Mouse (Mus musculus) macrophage (primary cell): ENCODE results near the gene Phldb2. TPM values are rescaled to one million over a fixed set of nuclear protein-coding genes. Genes with fewer than 3 reads are reported as not detected.

Experiments used
- H3K27ac ChIP-seq: fragments of 350-480 bp; formaldehyde crosslinking; 2 replicates; pipeline ENCODE4 v1.9.0; 2021
- H3K36me3 ChIP-seq: fragments of 350-480 bp; formaldehyde crosslinking; 2 replicates; pipeline ENCODE4 v1.9.0; 2021; ENCODE audit errors: inconsistent target
- H3K4me3 ChIP-seq: fragments of 350-480 bp; formaldehyde crosslinking; 2 replicates; pipeline ENCODE4 v1.9.0; 2021; ENCODE audit errors: inconsistent target
- H3K79me2 ChIP-seq: fragments of 350-480 bp; formaldehyde crosslinking; 2 replicates; pipeline ENCODE4 v1.9.0; 2021; ENCODE audit errors: inconsistent target
- WGBS: methylation state at CpG from one replicate; pipeline ENCODE4 v1.1.7; 2026; ENCODE audit warnings: inconsistent platforms; ENCODE audit not compliant: missing documents; 5-methylcytosine and 5-hydroxymethylcytosine counted together
- polyA plus RNA-seq: library from polyadenylated mRNA; stranded (reverse); fragments of 250-400 nt; gene quantifications from 3 replicates; pipeline ENCODE4 v1.2.4, GENCODE M21; 2018; ENCODE audit warnings: inconsistent platforms

The Phldb2 gene
- polyA plus RNA-seq, 1 experiment from 2014 or later = 0.04 TPM

DNA sequence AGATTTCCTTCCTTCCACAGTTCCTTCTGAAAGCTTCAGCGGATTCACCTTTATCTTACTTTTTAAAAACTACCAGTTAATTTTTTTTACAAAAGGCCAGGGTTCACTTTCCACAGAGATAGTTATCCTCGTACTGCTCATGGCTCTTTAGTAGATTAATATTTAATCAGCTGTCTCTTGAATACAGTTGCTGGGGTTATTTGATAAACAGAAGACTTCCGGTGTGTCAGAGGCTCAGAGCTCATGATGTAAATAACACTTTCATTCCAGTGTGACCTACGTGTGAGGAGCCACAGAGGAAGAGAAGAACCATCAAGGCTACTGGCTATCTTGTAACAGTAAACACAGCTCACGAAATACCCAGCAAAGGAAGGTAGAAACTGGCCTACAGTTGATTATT is 13.2 kb upstream of the Phldb2 start:
- Histone ChIP-seq H3K27ac (no peak overlapping the region), H3K79me2 (no peaks in the 10 kb centered on the region), H3K36me3 (no peaks in the 10 kb centered on the region), H3K4me3 (no peak overlapping the region)
- 92% methylated on average over 5 of the region's 5 CpGs for WGBS

GRCm38 (mm10) chr16:45964777-45965176 is 11.4 kb upstream of the Phldb2 start:
- H3K36me3 ChIP-seq = no peaks in the 10 kb centered on the region
- H3K27ac ChIP-seq = no peak overlapping the region
- WGBS = 94% methylated on average over 6 of the region's 6 CpGs
- H3K4me3 ChIP-seq = no peak overlapping the region
- H3K79me2 ChIP-seq = no peaks in the 10 kb centered on the region

GRCm38 (mm10) chr16:45963837-45964236 is 10.4 kb upstream of the Phldb2 start:
- H3K79me2 ChIP-seq = no peaks in the 10 kb centered on the region
- H3K4me3 ChIP-seq = no peak overlapping the region
- H3K27ac ChIP-seq = no peak overlapping the region
- H3K36me3 ChIP-seq = no peaks in the 10 kb centered on the region
- WGBS = 92% methylated on average over 8 of the region's 8 CpGs

DNA sequence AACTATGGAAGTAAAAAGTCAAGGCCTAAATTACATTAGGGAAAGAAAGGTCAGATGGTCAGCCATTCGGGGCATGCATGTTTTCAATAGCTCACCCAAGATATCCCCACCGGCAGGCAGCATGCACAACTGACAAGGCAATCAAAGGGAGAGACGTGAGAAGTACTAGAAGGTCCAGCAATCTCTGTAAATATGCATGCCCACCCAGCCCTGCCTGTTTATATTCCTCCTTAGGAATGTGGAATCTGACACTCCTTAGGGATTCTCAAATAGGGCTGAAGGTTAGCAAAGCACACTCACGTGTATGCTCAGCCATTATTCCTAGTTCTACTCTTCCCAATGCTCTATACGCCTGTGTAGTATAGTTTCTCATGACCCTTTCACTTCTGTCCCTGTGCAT is 9.7 kb upstream of the Phldb2 start:
- Histone ChIP-seq H3K4me3 (no peak overlapping the region), H3K27ac (no peak overlapping the region), H3K36me3 (no peaks in the 10 kb centered on the region), H3K79me2 (no peaks in the 10 kb centered on the region)
- WGBS = 92% methylated on average over 5 of the region's 5 CpGs

- WGBS = 81% methylated on average over 3 of the region's 3 CpGs
- H3K79me2 ChIP-seq = no peaks in the 10 kb centered on the region
- no peaks in the 10 kb centered on the region for H3K36me3 ChIP-seq
- no peak overlapping the region for H3K27ac ChIP-seq
- no peak overlapping the region for H3K4me3 ChIP-seq
Observed at GRCm38 (mm10) chr16:45960978-45961377, 7.6 kb upstream of the Phldb2 start.

DNA sequence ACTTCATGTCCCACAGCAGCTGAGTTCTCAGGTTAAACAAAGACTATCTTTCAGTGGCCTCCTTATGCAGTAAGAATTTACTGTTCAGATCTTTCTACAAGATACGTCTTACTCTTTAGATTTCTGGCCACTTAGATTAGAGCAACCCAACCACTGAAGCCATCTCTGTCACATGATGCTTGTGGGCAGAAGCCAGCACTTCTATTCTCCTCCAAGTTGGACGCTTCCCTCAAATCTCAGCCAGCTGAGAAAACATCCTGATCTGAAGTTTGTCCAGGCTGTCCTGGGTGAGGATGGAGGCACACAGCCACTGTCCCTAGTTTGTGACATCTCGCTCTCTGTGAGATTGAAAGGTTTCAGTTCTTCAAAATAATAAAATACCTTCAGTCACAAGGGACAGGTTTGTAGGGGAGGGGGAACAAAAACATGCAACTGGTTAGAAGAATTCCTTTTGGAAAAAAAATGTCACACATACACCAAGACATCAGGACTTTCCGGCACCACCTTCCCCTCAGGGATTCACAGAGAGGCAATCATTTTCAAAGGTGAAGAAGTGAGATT is 3.1 kb upstream of the Phldb2 start:
- no peaks in the 10 kb centered on the region for H3K36me3 ChIP-seq
- no peak overlapping the region for H3K27ac ChIP-seq
- WGBS = 86% methylated on average over 4 of the region's 4 CpGs
- H3K79me2 ChIP-seq = no peaks in the 10 kb centered on the region
- H3K4me3 ChIP-seq = no peak overlapping the region

GRCm38 (mm10) chr16:45952501-45952900 is 897 bp downstream of the Phldb2 start:
- Histone ChIP-seq H3K4me3 (no peak overlapping the region), H3K27ac (no peak overlapping the region), H3K79me2 (no peaks in the 10 kb centered on the region), H3K36me3 (no peaks in the 10 kb centered on the region)
- 50% methylated on average over 5 of the region's 5 CpGs for WGBS

DNA sequence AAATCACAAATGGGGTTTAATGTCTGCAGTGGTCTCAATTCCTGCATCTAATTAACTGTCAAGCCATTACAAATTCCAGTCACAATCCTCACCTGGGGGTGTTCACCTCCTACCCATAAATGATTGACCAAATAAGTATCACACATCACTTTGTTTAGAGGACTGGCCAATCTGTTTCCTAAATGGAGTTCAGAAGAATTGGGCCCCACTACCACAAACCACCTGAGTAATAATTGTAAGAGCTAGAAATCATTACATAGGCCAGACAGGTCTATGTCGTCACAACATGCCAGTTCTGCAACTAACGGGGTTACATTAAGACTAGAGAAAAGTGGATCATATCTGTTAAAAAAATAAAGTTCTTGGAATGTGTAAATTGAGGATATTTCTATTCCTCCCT is 1.4 kb downstream of the Phldb2 start:
- Histone ChIP-seq H3K79me2 (no peaks in the 10 kb centered on the region), H3K4me3 (no peak overlapping the region), H3K27ac (no peak overlapping the region), H3K36me3 (no peaks in the 10 kb centered on the region)
- 42% methylated on average over 2 of the region's 2 CpGs for WGBS

DNA sequence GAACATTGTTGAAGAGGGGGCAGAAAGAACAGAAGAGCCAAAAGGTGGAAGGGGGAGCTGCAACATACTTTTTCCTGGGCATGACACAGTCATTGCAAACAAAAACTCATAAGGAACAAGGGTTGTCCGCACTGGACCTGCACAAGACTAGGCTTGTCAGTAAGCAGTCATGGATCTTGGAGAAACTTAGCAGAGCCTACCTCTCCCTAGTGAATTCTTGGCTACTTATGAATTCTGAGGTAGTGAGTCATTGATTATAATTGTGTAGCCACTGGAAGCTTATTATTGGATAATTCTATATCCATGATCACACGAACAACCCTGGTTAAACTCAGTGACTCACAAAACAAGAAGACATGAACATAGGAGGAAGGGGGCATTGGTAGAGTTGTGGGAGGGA is 7.1 kb downstream of the Phldb2 start:
- Histone ChIP-seq H3K36me3 (no peaks in the 10 kb centered on the region), H3K4me3 (no peak overlapping the region), H3K79me2 (no peaks in the 10 kb centered on the region), H3K27ac (no peak overlapping the region)
- WGBS = 83% methylated on average over 2 of the region's 2 CpGs

DNA sequence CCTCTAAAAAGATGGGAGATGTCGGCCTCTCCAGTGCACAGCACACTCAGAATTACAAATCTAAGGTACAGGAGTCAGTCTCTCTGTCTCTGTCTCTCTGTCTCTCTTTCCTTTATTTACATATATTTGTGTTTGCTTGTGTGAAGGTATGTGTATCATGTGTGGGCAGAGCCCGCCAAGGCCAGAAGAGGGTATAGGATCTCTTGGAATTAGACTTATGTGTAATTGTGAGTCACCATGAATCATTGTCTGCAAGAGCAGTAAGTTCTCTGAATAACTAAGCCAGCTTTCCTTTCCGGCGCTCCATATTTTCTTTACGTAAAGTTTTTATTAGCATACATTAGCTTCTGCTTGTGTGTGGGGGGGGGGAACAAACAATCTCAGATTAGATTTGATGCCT is 7.7 kb downstream of the Phldb2 start:
- no peak overlapping the region for H3K4me3 ChIP-seq
- H3K36me3 ChIP-seq = no peaks in the 10 kb centered on the region
- no peaks in the 10 kb centered on the region for H3K79me2 ChIP-seq
- H3K27ac ChIP-seq = no peak overlapping the region
- WGBS = 98% methylated on average over 5 of the region's 5 CpGs

- Histone ChIP-seq H3K36me3 (no peaks in the 10 kb centered on the region), H3K79me2 (no peaks in the 10 kb centered on the region), H3K27ac (no peak overlapping the region), H3K4me3 (no peak overlapping the region)
- WGBS = 91% methylated on average over 11 of the region's 11 CpGs
Observed at GRCm38 (mm10) chr16:45945174-45945631, 8.2 kb downstream of the Phldb2 start.

DNA sequence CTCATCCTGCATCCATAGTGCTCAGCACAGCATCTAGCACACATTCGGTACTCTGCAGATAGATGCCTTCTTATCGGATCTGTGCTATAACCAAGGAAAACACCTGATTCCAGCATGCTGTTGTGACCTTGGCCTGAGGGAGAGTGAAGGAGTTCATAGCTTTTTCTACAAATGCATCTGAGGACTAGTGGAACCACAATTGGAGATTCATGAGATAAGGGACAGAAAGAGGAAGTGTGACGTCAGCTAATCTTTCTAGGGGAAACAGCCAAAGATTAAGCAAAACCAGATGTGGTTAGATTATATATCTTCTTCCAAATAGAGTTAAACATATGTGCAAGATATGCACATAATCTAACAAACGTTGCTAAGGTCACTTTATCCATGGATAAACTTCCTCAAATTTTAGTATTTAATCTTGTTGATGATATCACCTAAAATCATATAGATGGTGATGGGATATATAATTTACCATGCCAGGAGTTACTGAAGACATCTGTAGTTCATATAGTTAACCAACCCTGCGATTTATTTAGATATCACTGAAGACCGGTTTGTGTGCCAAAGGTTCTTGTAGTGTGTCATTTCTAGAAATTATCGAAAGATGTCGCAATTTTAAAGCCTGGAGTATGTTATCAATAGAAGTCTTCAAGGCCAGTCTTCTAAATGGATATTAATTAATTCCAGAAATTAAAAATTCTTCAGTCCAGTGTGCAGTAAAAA is 11.1 kb downstream of the Phldb2 start:
- H3K27ac ChIP-seq = no peak overlapping the region
- no peak overlapping the region for H3K4me3 ChIP-seq
- no peaks in the 10 kb centered on the region for H3K36me3 ChIP-seq
- no peaks in the 10 kb centered on the region for H3K79me2 ChIP-seq
- WGBS = 46% methylated on average over 8 of the region's 8 CpGs

DNA sequence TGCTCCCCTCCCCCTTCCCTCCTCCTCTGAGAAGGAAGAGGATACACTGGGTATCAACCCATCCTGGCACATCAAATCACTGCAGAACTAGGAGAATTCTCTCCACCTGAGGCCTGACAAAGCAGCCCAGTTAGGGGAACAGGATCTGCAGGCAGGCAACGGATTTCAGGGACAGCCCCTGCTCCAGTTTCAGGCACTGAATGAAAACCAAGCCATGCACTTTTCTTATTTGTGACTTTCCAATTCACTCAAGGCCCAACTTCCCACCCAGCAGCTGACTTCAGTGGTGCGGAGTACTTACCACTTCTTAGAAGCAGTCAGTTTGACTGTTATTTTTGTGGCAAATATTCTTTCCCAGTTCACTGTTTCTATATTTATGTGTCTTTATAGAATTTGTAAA is 12.7 kb downstream of the Phldb2 start:
- no peak overlapping the region for H3K4me3 ChIP-seq
- no peaks in the 10 kb centered on the region for H3K79me2 ChIP-seq
- 93% methylated on average over 2 of the region's 2 CpGs for WGBS
- no peak overlapping the region for H3K27ac ChIP-seq
- H3K36me3 ChIP-seq = no peaks in the 10 kb centered on the region

GRCm38 (mm10) chr16:45939436-45939835 is 14.0 kb downstream of the Phldb2 start:
- 96% methylated on average over 3 of the region's 3 CpGs for WGBS
- H3K27ac ChIP-seq = no peak overlapping the region
- no peak overlapping the region for H3K4me3 ChIP-seq
- H3K36me3 ChIP-seq = no peaks in the 10 kb centered on the region
- H3K79me2 ChIP-seq = no peaks in the 10 kb centered on the region

GRCm38 (mm10) chr16:45937381-45937780 is 16.0 kb downstream of the Phldb2 start:
- H3K4me3 ChIP-seq = no peak overlapping the region
- WGBS = 78% methylated on average over 2 of the region's 2 CpGs

DNA sequence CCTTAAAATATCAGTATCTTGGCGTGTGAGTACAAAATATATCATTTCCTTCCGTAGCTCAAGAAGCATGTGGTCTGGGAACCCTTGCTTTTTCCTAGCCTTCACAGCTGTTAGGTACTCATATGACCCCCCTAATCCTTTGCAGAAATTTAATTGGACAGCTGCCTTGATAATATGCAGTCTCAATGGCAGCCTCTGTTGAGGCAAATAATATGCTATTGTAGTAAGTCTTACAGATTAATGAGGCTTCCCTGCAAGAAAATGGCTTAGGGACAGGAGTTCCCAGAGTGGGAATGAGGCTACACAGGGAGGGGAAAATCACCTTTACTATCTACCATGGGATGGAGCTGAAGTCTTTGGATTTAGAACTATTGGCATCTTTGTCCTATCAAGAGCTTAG is 16.9 kb downstream of the Phldb2 start:
- whole genome bisulfite sequencing = 83% methylated on average over 2 of the region's 2 CpGs

More at GRCm38 (mm10) chr16:45937381-45937780, 16.0 kb downstream of the Phldb2 start:
- Histone ChIP-seq H3K79me2 (no peaks in the 10 kb centered on the region), H3K27ac (no peak overlapping the region), H3K36me3 (no peaks in the 10 kb centered on the region)

More for the DNA sequence above, 16.9 kb downstream of the Phldb2 start:
- no peaks in the 10 kb centered on the region for H3K79me2 ChIP-seq
- H3K36me3 ChIP-seq = no peaks in the 10 kb centered on the region
- H3K27ac ChIP-seq = no peak overlapping the region
- H3K4me3 ChIP-seq = no peak overlapping the region
